Mouse (Mus musculus) limb, embryonic 13.5 days (tissue): ENCODE measurements around the gene Vmn1r103. TPM values are rescaled to one million over a fixed set of nuclear protein-coding genes. Genes with fewer than 3 reads are reported as not detected.
"Not testable (repeated sequence)": the region's sequence is repeated elsewhere in the genome, so short reads cannot be mapped to it uniquely, and the experiment has no call there.

Experiments used
- ATAC-seq: fragments of 200-750 bp; cut with Nextera tagmentation; 2 replicates; pipeline ENCODE4 v1.8.0; 2017; ENCODE audit warnings: low read depth, moderate number of reproducible peaks, moderate TSS enrichment; ENCODE audit not compliant: low FRiP score
- H3K27ac ChIP-seq: fragments of 300-500 bp; sonication (generic); 2 replicates; pipeline ENCODE4 v1.5.1; 2015; ENCODE audit warnings: inconsistent platforms, mild to moderate bottlenecking, moderate library complexity
- H3K27me3 ChIP-seq: fragments of 300-500 bp; sonication (generic); 2 replicates; pipeline ENCODE4 v1.6.1; 2015; ENCODE audit warnings: mild to moderate bottlenecking, inconsistent platforms
- H3K36me3 ChIP-seq: fragments of 300-500 bp; sonication (generic); 2 replicates; pipeline ENCODE4 v1.6.1; 2015; ENCODE audit warnings: inconsistent platforms, mild to moderate bottlenecking, moderate library complexity
- H3K4me1 ChIP-seq: fragments of 300-500 bp; sonication (generic); 2 replicates; pipeline ENCODE4 v1.6.1; 2015; ENCODE audit warnings: inconsistent platforms
- H3K4me2 ChIP-seq: fragments of 300-500 bp; sonication (generic); replicated peaks from 2 replicates; pipeline ENCODE4 v1.6.1; 2015; ENCODE audit warnings: inconsistent platforms, mild to moderate bottlenecking, moderate library complexity
- H3K4me3 ChIP-seq: fragments of 300-500 bp; sonication (generic); 2 replicates; pipeline ENCODE4 v1.5.1; 2015; ENCODE audit warnings: moderate library complexity, mild to moderate bottlenecking, inconsistent platforms
- H3K9ac ChIP-seq: fragments of 300-500 bp; sonication (generic); 2 replicates; pipeline ENCODE4 v1.6.1; 2015; ENCODE audit warnings: mild to moderate bottlenecking, inconsistent platforms
- H3K9me3 ChIP-seq: fragments of 300-500 bp; sonication (generic); 2 replicates; pipeline ENCODE4 v1.6.1; 2016; ENCODE audit warnings: inconsistent platforms
- WGBS: fragments of 180-500 bp; shearing (Covaris S2); methylation state at CpG from one replicate; pipeline ENCODE4 v1.1.7; 2015; 5-methylcytosine and 5-hydroxymethylcytosine counted together
- polyA plus RNA-seq: library from polyadenylated mRNA; unstranded; fragments of >200 nt; fragmentation: Nextera tagmentation; extraction: Ambion mirVana; gene quantifications from 2 replicates; pipeline ENCODE4 v1.2.1, GENCODE M21; 2015

Gene Vmn1r103
- polyA plus RNA-seq, result not detected in 2 replicates

DNA sequence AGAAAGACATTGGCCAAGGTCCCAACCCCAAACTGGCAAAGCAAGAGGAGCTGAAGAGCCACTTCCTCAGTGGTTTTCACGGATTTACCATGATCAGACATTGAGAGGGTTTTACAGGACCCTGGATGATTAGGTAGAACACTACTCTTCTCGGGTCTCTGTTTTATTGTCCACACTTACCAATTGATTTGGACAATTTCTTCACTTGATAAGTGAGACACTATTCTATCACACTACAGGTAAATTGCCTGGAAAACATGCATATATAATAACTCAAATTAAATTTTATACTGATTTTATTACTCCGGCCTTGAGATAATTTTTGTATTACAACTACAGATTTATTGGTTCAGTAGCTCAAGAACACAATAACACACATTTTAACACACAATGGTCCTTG lies at the start of gene Vmn1r103:
Gene Vmn1r103 (minus strand): TSS at position 101 of the 400 bp plus-strand sequence.
- H3K9ac ChIP-seq, ATAC-seq, H3K4me3 ChIP-seq, H3K27ac ChIP-seq, H3K36me3 ChIP-seq, H3K4me1 ChIP-seq, H3K9me3 ChIP-seq, H3K27me3 ChIP-seq, H3K4me2 ChIP-seq: not testable (repeated sequence)
- WGBS, result 25% methylated on average over 1 of the region's 3 CpGs

DNA sequence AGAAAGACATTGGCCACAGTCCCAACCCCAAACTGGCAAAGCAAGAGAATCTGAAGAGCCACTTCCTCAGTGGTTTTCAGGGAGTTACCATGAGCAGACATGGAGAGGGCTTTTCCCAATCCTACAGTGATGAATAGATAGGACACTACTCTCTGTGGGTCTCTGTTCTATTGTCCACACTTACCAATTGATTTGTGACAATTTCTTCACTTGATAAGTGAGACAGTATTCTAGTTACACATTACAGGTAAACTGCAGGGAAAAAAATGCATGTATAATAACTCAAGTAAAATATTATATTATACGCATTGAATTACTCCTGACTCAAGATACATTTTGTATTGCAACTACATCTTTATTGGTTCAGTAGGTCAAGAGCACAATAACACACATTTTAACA lies 35.3 kb upstream of the Vmn1r103 start, which contains the start of gene Gm5726:
Gene Gm5726 (minus strand): TSS at position 101 of the 400 bp plus-strand sequence.
- H3K9ac ChIP-seq, H3K4me1 ChIP-seq, ATAC-seq, H3K27ac ChIP-seq, H3K4me2 ChIP-seq, H3K36me3 ChIP-seq, H3K9me3 ChIP-seq, H3K4me3 ChIP-seq, H3K27me3 ChIP-seq: not testable (repeated sequence)
- no CpG with 5 or more reads among the region's 1 CpGs for WGBS

DNA sequence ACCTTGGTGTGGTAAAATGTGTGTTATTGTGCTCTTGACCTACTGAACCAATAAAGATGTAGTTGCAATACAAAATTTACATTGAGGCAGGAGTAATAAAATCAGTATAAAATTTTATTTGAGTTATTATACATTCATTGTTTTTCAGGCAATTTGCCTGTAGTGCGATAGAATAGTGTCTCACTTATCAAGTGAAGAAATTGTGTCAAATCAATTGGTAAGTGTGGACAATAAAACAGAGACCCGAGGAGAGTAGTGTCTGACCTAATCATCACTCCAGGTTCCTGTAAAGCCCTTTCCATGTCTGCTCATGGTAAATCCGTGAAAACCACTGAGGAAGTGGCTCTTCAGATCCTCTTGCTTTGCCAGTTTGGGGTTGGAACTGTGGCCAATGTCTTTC lies 23.2 kb upstream of the Vmn1r103 start, which contains the start of gene Vmn1r104:
Gene Vmn1r104 (plus strand): TSS at position 301 of the 400 bp plus-strand sequence.
- H3K4me1 ChIP-seq, H3K27me3 ChIP-seq, H3K27ac ChIP-seq, H3K36me3 ChIP-seq, H3K4me3 ChIP-seq, H3K4me2 ChIP-seq, H3K9me3 ChIP-seq, H3K9ac ChIP-seq, ATAC-seq: not testable (repeated sequence)
- WGBS, result no CpG with 5 or more reads among the region's 3 CpGs

DNA sequence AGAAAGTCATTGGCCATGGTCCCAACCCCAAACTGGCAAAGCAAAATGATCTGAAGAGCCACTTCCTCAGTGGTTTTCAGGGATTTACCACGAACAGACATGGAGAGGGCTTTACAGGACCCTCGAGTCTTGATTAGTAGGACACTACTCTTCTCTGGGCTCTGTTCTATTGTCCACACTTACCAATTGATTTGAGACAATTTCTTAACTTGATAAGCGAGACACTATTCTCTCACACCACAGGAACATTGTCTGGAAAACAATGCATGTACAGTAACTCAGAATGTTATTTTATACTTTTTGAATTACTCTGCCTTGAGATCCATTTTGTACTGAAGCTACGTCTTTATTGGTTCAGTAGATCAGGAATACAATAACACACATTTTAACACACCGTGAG lies 35.5 kb downstream of the Vmn1r103 start, which contains the start of gene Gm10670:
Gene Gm10670 (minus strand): TSS at position 101 of the 400 bp plus-strand sequence.
- not testable (repeated sequence) for H3K9ac ChIP-seq, H3K4me3 ChIP-seq, H3K36me3 ChIP-seq, H3K4me2 ChIP-seq, H3K4me1 ChIP-seq, H3K9me3 ChIP-seq, H3K27me3 ChIP-seq, H3K27ac ChIP-seq, ATAC-seq
- no CpG with 5 or more reads among the region's 5 CpGs for WGBS

Other genes with a start within 250 kb of the Vmn1r103 start
- not detected in 2 replicates for gene Gm5890, start 247.7 kb downstream of the Vmn1r103 start, polyA plus RNA-seq
- not detected in 2 replicates for gene Gm4133, start 176.5 kb downstream of the Vmn1r103 start, polyA plus RNA-seq
- not detected in 2 replicates for gene Gm5728, start 135.1 kb downstream of the Vmn1r103 start, polyA plus RNA-seq
- gene Vmn1r100, start 92.6 kb downstream of the Vmn1r103 start, polyA plus RNA-seq, result not detected in 2 replicates
- gene Vmn1r101, start 67.9 kb downstream of the Vmn1r103 start, polyA plus RNA-seq, result not detected in 2 replicates
- not detected in 2 replicates for gene Gm10670, start 35.6 kb downstream of the Vmn1r103 start, polyA plus RNA-seq
- gene Vmn1r104, start 23.3 kb upstream of the Vmn1r103 start, polyA plus RNA-seq, result not detected in 2 replicates
- gene Gm5726, start 35.2 kb upstream of the Vmn1r103 start, polyA plus RNA-seq, result not detected in 2 replicates
- not detected in 2 replicates for gene Gm4141, start 65.7 kb upstream of the Vmn1r103 start, polyA plus RNA-seq
- gene Gm4513, start 88.5 kb upstream of the Vmn1r103 start, polyA plus RNA-seq, result not detected in 2 replicates
- not detected in 2 replicates for gene Vmn1r107, start 158.4 kb upstream of the Vmn1r103 start, polyA plus RNA-seq
- gene Vmn1r111, start 192.7 kb upstream of the Vmn1r103 start, polyA plus RNA-seq, result not detected in 2 replicates
- gene Gm10668, start 220.1 kb upstream of the Vmn1r103 start, polyA plus RNA-seq, result not detected in 2 replicates